Mouse (Mus musculus): Measurements from ENCODE around the gene Car10. TPM values are rescaled to one million over a fixed set of nuclear protein-coding genes. Genes with fewer than 3 reads are reported as not detected.

Gene Car10
- total RNA-seq, 2 experiments from 2014 or later = not detected

DNA sequence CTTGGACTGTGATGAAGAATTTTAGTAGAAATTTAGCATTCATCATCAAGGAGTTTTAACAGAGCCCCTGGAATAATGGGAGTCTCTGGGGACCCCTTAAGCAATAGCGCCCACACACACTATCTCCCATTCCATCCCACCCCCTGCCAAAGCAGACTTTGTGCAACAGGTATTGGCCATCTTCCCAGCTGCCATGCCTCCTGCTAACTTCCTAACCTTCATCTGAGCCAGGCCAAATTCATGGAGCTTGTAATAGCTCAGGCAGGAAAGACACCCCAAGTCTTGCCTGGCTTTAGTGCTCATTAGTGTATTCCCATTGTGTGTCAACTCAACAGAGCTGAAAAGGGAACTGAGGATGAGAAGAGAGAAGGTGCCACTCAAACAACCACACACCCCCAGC, 481.8 kb downstream of the Car10 start:
- DNase-seq = no peak

DNA sequence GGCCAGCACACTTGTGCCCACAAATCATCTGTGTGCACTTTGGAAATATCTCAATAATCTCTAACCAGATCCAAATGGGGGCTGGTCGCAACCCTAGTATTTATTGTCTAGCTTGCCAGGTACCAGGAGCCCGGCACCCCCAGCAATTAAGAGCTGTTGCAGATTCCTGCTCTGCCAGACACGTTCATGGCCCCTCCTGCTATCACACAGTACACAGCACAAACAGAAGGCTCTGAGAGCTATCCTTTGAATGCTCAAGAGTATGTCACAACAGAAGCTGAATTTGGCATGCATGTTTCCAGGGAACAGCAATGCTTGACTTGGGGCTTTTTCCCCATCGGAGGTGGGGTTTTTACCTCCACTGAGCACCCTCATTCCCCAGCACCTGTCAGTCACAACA, 483.5 kb downstream of the Car10 start:
- DNase-seq = no peak

DNA sequence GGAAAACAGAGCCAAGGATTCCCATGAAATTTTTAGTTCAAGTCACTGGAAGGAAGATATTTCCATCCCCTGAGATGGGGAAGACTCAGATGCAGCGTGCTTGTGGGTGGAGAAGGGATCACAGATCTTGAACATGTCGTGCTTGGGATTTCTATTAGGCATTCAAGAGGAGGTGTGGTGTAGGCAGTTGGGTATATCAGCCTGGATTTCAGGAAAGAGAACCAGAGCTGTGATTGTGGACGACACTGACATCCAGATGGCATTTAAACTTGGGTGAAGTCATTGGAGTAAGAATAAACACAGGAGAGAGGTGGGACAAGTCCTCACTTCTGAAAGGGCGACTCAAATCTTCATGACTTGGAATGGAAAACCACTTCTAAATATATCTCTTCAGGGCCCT, 490.0 kb downstream of the Car10 start:
- DNase-seq = peak in 1 of 2 experiments; percentile 1

DNA sequence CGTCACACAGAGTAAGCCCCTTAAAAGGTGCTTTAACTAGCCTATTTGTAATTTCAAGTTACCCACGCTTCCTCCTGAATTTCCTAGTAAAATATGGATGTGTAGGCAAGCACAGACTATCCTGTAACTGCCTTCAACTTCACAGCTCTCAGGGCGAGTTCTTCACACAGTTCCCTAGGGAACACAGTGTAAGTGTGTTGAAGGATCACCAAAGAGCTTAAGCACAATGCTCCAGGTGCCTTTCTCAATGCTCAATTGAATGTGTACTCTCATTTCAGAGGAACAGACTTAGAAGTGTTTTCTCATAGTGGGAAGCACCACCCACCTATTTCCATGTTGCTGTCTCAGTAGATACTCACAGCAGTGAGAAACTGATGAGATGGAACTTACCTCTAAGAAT, 492.8 kb downstream of the Car10 start:
- DNase-seq = no peak

DNA sequence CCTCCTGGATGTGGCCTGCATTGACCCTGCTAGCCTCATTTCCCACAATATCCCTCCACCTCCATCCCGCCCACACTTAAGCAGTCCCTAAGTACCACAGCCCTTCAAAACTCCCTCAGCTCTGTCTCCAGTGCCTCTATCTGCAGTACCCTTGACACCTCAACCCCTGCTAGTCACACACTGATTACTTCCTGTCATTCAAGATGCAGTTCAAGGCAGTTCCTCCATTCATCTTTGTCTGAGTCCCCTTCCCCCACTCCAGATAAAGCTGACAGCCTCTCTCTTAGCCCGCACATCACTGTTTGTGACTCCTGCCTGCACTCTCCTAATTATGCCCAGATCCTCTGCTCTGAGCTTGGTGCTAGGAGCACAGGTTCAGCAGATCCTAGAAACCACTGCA, 496.2 kb downstream of the Car10 start:
- no peak for DNase-seq

DNA sequence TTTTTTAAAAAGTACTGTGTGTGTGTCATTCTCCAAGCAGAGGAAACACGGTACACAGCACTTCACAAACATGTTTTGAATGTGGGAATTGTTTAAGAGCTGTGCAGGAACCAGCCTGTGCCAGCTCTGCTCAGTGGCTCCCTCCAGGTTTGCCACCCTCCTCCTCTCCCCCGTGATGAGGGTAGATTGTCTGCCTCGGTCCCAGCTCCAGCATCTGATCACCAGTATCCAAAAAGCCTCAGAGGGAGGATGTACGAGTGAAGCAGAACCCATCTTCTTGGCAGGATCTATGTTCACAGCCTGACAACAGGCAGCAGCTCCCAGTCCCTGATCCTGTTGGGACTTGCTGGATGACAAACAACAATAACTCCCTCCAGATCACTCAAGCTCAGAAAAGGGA, 500.3 kb downstream of the Car10 start:
- DNase-seq = no peak

DNA sequence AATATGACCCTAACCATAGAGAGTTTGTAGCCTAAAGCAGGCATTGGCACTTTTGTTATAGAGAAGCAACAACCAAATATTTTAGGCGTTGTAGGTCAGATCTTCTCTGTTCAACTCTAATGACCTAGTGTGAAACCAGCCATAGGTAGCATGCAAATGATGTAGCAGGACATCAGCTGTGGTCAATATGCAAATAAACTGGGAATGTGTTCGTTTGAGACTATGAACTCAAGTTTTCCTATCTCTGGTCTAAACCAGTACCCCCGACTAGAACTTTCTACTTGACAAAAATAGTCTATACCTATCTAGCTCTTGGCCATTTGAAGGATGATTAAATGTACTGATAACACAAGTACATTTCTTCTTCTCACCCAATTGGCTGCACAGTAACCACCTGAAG, 501.9 kb downstream of the Car10 start:
- DNase-seq = no peak

DNA sequence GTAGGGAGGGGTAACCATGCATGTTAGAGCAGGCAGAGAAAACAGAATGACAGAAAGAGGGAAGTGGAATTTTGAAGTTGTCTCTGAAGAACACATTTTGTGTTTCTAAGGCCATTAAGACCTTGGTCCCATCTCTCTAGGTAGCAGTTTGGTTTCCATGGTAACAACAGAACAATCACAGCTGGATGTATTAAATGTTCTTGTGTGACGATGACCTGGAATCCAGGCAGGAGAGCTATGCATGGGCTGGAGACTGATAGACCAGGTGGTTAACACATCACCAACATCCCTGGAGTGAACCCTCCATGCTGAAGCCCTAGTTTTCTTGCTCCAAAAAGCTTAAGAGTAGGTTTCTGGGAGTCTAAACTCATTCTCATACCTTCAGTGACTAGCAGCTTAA, 505.7 kb downstream of the Car10 start:
- no peak for DNase-seq

DNA sequence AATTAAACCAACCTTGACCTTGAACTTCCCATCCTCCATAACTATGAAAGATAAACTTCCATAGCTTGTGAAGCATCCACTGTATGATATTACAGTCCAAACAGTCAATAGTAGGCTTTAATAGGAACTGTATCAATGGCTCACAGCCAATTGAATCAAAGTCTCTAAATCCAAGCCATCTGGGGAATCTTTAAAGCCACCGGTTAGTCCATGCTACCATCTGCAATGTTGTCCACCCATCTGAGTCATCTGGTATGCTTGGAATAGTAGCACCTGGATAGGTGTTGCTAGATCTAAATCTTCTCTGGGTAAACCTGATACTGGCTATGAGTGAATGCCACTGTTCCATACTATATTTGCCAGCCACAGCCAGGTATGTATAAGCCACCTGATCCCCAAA, 509.3 kb downstream of the Car10 start:
- DNase-seq = no peak

DNA sequence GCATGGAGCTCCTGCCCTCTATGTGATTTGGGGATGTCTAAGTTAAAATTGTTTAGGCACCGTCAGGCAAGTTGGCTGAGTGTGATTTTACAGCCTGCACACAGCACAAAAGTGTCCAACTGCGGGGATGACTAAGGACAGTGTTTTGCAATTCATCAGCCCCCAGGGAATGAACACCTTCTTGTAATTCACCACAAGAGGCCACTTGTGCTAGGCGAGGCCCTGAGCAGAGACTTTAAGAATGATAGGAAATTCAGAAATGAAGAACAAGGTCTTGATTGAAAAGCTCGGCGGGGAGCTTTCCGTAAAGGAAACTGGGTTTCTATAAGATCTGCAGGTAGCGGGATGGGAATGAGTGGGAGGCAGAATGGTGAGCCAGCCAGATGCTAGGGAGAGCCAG, 510.9 kb downstream of the Car10 start:
- no peak for DNase-seq

DNA sequence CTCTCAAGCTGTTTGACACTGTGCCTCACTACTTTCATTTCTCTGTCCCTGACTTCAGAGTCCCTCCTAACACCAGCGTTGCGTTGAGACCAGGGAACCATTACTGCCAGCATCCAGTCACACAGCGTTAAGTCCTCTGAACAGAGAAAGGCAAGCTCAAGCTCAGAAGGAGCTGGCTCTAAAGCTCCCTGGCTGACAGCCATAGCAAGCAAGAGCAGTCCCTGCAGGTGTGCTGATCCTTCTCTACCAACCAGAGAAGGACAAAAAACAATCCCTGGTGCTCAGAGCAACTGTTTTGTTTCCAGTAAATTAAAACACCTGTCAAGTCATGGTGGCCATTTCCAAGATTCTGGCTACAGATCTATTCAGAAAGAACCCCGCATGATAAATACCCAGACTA, 514.2 kb downstream of the Car10 start:
- no peak for DNase-seq

DNA sequence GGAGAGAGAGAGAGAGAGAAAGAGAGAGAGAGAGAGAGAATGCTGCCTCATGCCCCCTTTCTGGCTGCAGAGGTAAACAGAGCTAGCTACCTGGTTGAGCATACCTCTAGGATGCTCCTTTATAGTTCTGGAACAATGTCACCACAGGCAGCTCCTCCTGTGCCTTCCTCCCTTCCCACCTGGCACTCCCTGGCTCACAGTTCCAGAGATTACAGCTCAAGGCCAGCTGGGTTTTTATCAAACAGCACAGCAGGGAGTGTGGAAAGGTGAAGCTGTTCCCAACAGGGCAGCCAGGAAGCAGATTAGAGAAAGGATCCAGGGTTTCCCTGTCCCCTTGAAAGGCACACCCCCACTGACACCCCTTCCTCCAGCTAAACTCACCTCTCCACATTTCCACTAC, 517.0 kb downstream of the Car10 start:
- DNase-seq = no peak

DNA sequence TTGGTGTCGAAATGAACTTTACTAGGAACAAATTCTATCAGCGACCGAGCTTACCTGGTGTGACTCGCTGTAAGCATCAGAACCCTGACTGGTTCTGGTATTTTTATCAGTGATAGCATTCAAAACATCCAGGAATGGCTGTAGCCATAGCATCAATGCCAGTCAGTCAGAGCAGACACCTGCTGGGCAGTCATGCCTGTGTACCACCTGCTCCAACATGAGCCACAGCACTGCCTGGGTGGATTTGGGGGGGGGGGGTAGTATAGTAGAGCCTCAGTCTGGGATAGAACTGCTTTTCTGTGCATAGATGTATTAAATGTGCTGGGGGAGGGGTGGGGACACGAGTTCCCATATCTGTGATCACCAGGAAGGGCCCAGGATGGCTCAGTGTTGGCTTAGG, 525.8 kb downstream of the Car10 start:
- DNase-seq = no peak

DNA sequence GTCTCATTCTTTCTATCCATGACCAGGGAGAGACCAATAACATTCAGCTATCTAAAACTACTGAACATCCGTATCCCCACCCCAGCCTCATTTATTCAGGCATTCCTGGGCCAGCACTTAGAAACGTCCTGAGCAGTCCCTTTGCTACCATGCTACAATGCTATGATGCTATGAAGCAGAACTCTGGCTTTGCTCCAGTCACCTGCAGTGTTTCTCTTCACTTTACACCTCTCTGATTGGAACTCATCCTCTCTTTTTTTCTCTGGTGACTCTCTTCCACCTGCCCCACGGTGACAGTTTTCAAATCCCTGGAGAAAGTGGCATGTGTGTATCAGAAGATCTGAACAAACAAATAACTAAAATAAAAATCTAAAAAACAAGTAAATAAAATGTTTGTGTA, 541.6 kb downstream of the Car10 start:
- DNase-seq = no peak

DNA sequence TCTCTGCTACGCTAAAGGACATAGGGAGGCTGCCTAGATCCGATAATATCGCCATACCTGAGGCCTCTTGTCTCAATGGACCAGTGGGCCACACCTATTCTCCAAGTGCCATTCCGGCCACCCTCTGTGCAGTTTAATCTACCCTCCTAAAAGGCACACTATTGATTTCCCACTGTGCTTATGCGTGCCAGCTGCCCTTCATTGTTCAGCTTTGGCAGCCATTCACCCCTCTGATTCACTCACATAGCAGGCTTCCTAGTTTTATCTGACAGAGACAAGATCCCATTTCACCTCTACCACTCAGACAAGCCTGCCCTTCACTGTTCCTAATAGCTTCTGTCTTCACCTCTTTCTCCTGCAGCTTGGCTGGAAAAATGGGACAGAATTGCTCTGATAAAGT, 543.1 kb downstream of the Car10 start:
- no peak for DNase-seq

DNA sequence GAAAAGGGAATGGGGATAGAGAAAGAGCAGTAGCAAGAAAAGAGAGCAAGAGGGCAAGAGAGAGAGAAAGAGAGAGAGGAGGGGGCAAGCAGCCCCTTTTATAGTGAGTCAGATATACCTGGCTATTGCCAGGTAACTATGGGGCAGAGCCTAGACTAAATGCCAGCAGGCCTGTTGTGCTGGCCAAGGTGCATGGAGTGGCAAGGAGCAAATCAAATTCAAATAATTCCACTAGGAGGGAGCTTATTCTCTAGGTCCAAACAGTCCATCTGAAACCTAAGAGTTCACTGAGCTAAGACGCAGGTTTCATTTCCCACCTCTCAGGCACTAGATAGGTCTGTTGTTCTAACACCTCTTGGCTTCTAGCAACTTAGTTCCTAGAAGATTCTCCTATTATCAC, 544.5 kb downstream of the Car10 start:
- no peak for DNase-seq

DNA sequence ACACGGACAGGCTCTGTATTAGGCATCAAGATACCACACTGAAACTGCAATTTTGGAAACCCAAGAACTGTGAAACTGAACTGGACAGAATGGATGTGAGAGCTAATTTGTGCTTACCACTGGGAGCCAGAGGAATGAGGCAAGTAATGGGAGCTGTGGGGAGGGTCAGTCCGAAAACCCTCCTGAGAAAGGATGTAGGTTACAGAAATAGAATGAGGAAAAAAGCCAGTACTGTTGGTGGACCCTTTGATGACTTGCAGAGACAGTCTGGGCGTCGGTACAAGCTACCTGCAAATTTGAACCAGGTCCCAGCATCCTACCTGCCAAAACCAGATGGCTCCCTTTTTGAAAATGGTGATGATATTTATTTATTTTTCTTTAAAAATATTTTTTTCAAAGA, 545.2 kb downstream of the Car10 start:
- no peak for DNase-seq

DNA sequence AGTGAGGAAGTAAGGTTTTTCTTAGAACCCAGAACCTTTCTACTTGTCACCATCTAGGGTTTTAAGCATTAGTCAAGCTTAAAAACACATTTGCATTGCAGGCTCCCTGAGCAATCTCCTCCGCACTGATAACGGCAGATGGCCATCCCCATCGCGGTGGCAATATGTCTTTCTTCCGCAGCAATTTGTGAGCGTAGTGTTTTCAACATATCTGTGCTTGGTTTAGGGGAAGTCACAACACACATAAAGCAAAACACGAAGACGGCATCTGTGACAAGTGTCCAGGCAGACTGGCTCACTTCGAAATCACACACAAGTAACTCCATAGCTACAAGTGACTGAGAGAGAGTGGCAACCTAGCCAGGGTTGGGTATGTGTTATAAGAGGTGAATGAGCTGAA, 545.6 kb downstream of the Car10 start:
- DNase-seq = no peak

DNA sequence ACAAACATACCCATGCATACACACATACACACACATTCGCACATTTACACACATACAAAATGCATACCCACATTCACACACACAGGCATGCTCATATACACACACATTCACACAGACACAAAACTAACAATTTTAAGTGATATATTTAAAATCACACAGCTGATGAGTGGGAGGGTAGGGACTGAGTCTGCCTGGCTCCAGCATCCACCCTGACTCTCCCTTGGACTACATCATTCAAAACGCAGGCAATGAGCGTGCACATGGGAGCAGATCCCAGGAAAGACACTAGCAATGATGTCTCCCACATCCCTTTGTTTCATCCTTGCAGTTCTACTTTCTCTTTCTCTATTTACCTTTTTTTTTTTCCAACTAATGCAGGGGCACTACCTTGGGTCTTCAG, 548.4 kb downstream of the Car10 start:
- no peak for DNase-seq
